Mouse (Mus musculus) heart, postnatal 4 days (tissue): ENCODE measurements at regions not wholly inside any gene's neighbourhood (a gene's known extent, or its start where the extent isn't known, plus 50 kb on each side); places are given as distances from the start of the nearest gene placed in this dataset.
"Not testable (repeated sequence)": the region's sequence is repeated elsewhere in the genome, so short reads cannot be mapped to it uniquely, and the experiment has no call there.

Experiments used
- DNase-seq: peaks from one replicate; pipeline ENCODE4 v3.0.0; 2021
- microRNA-seq, 2 experiments: library from miRNA; unstranded; fragments of <30 nt; microRNA quantifications; one replicate each; pipeline ENCODE4 v1.2.0; 2021 to 2022

- no peak for DNase-seq
Observed at GRCm38 (mm10) chr6:70160442-70160841, 631.6 kb downstream of the Rpia start.

- DNase-seq, result not testable (repeated sequence)
Observed at GRCm38 (mm10) chr6:70155771-70156170, 636.3 kb downstream of the Rpia start.

GRCm38 (mm10) chr6:70151098-70151838, 640.8 kb downstream of the Rpia start:
- DNase-seq, result not testable (repeated sequence)

GRCm38 (mm10) chr6:70146986-70147385, 645.0 kb downstream of the Rpia start:
- DNase-seq, result peak; percentile 4

- not testable (repeated sequence) for DNase-seq
Observed at GRCm38 (mm10) chr6:70143341-70143740, 648.7 kb downstream of the Rpia start.

- DNase-seq, result no peak
Observed at GRCm38 (mm10) chr6:70116811-70117210, 675.2 kb downstream of the Rpia start.

GRCm38 (mm10) chr6:70111892-70112291, 680.1 kb downstream of the Rpia start:
- no peak for DNase-seq

GRCm38 (mm10) chr6:70109412-70109811, 682.6 kb downstream of the Rpia start:
- not testable (repeated sequence) for DNase-seq

GRCm38 (mm10) chr6:70103781-70104180, 688.3 kb downstream of the Rpia start:
- no peak for DNase-seq

GRCm38 (mm10) chr6:70103174-70103573, 688.9 kb downstream of the Rpia start:
- DNase-seq, result not testable (repeated sequence)

GRCm38 (mm10) chr6:70088041-70088440, 704.0 kb downstream of the Rpia start:
- no peak for DNase-seq

GRCm38 (mm10) chr6:70073841-70074240, 718.2 kb downstream of the Rpia start:
- DNase-seq, result no peak

- DNase-seq, result no peak
Observed at GRCm38 (mm10) chr6:70072007-70072406, 720.0 kb downstream of the Rpia start.

GRCm38 (mm10) chr6:70067716-70068415, 724.2 kb downstream of the Rpia start:
- DNase-seq, result no peak

- no peak for DNase-seq
Observed at GRCm38 (mm10) chr6:70059028-70059427, 733.0 kb downstream of the Rpia start.

GRCm38 (mm10) chr6:70058374-70058773, 733.7 kb downstream of the Rpia start:
- DNase-seq, result no peak

- DNase-seq, result no peak
Observed at GRCm38 (mm10) chr6:70040894-70041293, 751.1 kb downstream of the Rpia start.

- no peak for DNase-seq
Observed at GRCm38 (mm10) chr6:70033674-70034073, 758.4 kb downstream of the Rpia start.

- no peak for DNase-seq
Observed at GRCm38 (mm10) chr6:70011555-70011954, 780.5 kb downstream of the Rpia start.

Small RNA genes in the stretch of these regions (microRNA-seq; reads per million reads assigned to microRNA genes)
- gene Gm23694 (0 reads per million in 2 experiments), gene Gm24096 (0 reads per million in 2 experiments)
